Mouse (Mus musculus) forelimb bud, embryonic 11.5 days (tissue): ENCODE measurements around the gene Gm20605.

Source experiments
- DNase-seq: peaks from one replicate; pipeline ENCODE4 v3.0.0-alpha.2; 2012; ENCODE audit warnings: low read depth, low spot score

Gene Gm20605

DNA sequence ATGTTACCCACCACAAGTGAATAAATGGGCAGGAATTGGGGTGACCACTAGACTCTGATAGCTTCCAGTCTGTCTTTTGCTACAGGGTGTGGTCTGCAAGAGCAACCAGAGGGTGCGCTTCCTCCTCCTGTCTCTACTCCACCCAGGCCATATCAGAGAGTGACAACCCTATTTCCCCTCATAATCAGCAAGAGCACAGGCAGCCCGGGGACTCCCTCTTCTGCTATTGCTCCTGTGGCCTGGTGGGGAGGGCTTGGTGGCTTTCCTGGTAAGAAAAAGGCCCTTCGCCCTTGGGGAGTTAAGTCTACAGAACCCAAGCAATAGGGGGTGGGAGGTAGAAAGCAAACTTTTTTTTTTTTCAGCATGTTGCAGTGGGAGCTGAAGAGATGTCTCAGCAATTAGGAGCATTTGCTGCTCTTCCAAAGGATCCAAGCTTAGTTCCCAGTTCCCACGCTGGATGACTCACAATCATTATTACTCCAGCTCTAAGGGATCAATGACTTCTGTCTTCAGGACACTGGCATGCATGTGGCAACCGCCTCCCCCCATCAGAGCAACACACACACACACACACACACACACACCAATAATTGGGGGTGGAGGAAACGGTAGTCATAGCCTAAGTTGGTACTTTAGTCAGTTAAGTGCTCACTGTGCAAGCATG lies 57.3 kb downstream of the Gm20605 start:
- DNase-seq, result no peak

DNA sequence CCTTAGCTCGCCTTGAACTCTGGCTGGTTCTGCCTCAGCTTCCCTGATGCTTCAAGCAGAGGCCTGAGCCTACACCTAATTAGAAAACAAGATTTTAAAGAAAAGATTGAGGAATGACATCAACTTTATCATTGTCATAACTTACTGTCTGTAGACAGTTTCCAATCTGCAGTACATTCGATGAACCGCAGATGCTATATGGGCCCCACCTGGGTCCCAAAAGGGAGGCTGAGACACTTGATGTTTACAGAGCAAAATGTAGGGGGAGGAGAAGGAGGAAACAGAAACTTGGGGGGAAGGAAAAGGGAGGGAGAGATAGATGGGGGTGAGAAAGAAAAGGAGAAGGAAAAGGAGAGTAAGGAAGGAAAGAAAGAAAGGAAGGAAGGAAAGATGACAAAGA lies 61.0 kb downstream of the Gm20605 start:
- no peak for DNase-seq

DNA sequence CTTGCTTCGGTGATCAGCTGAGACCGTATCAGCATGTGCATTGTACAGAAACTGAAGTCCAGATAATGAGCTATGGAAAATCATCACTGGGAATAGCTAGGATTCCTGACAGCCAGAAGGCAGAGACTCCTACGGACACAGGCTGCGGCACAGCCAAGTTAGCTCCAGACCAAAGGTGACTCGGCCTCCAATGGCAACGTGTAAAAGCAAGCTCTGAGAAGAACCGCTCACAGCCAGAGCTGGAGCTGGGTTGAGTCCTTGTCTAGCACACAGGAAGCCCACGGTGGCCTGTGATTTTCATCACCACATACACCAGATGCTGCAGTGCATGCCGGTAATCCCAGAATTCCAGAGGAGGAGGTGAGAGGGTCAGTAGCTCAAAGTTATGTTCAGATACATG lies 61.6 kb downstream of the Gm20605 start:
- DNase-seq, result no peak

DNA sequence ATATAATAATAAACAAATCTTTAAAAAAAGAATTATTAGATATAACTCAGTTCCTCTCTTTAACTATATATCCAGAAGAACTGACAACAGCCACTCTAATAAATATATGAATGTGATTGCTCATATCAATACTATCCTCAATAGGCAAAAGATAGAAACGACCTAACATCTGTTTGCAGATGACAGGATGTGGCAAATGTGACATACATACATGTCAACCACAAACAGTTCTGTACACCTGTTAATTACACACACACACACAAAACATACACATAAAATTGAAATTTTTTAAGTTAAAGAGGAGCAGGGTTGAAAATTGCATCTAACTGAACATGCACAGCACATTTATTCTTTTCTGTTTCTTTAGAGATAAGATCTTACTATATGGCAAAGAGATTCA lies 62.9 kb downstream of the Gm20605 start:
- DNase-seq, result no peak
